Mouse (Mus musculus): ENCODE measurements around the gene Ubtf. TPM values are rescaled to one million over a fixed set of nuclear protein-coding genes. Genes with fewer than 3 reads are reported as not detected.

The Ubtf gene
- polyA plus RNA-seq (2014; fragmentation: Illumina TruSeq; extraction: RNeasy Lipid Tissue Mini Kit (QIAGEN cat#74804); ENCODE audit: low read depth, low replicate concordance): 31.2 TPM

GRCm38 (mm10) chr11:102319410-102319792 lies at the start of gene Ubtf:
Ubtf (minus strand) TSS chr11:102319742.

GRCm38 (mm10) chr11:102366103-102366502 lies 46.6 kb upstream of the Ubtf start, which contains the start of gene Slc4a1:
Slc4a1 (minus strand) TSS chr11:102366203.

GRCm38 (mm10) chr11:102296491-102297472 lies 22.8 kb downstream of the Ubtf start, which contains the start of gene Atxn7l3:
Atxn7l3 (minus strand) TSS chr11:102296631.

GRCm38 (mm10) chr11:102284501-102285094 lies 34.9 kb downstream of the Ubtf start, which contains the start of gene Tmub2:
Tmub2 (plus strand) TSS chr11:102284931.

GRCm38 (mm10) chr11:102268520-102269244 lies 50.9 kb downstream of the Ubtf start, which contains the start of gene Asb16:
Asb16 (plus strand) TSS chr11:102268743.

Other genes starting within 250 kb of the Ubtf start
- 0.49 TPM for gene Mpp2, start 231.2 kb downstream of the Ubtf start, polyA plus RNA-seq (2014; fragmentation: Illumina TruSeq; extraction: RNeasy Lipid Tissue Mini Kit (QIAGEN cat#74804); ENCODE audit: low read depth, low replicate concordance)
- not detected for gene Ppy, start 218.4 kb downstream of the Ubtf start, polyA plus RNA-seq (2014; fragmentation: Illumina TruSeq; extraction: RNeasy Lipid Tissue Mini Kit (QIAGEN cat#74804); ENCODE audit: low read depth, low replicate concordance)
- gene Pyy, start 211.9 kb downstream of the Ubtf start, polyA plus RNA-seq (2014; fragmentation: Illumina TruSeq; extraction: RNeasy Lipid Tissue Mini Kit (QIAGEN cat#74804); ENCODE audit: low read depth, low replicate concordance): not detected
- gene Nags, start 174.2 kb downstream of the Ubtf start, polyA plus RNA-seq (2014; fragmentation: Illumina TruSeq; extraction: RNeasy Lipid Tissue Mini Kit (QIAGEN cat#74804); ENCODE audit: low read depth, low replicate concordance): not detected
- 2.8 TPM for gene Tmem101, start 163.3 kb downstream of the Ubtf start, polyA plus RNA-seq (2014; fragmentation: Illumina TruSeq; extraction: RNeasy Lipid Tissue Mini Kit (QIAGEN cat#74804); ENCODE audit: low read depth, low replicate concordance)
- gene Lsm12, start 134.4 kb downstream of the Ubtf start, polyA plus RNA-seq (2014; fragmentation: Illumina TruSeq; extraction: RNeasy Lipid Tissue Mini Kit (QIAGEN cat#74804); ENCODE audit: low read depth, low replicate concordance): 31.2 TPM
- gene G6pc3, start 130.1 kb downstream of the Ubtf start, polyA plus RNA-seq (2014; fragmentation: Illumina TruSeq; extraction: RNeasy Lipid Tissue Mini Kit (QIAGEN cat#74804); ENCODE audit: low read depth, low replicate concordance): 0.93 TPM
- gene Hdac5, start 89.6 kb downstream of the Ubtf start, polyA plus RNA-seq (2014; fragmentation: Illumina TruSeq; extraction: RNeasy Lipid Tissue Mini Kit (QIAGEN cat#74804); ENCODE audit: low read depth, low replicate concordance): 0.44 TPM
- not detected for gene BC030867, start 70.9 kb downstream of the Ubtf start, polyA plus RNA-seq (2014; fragmentation: Illumina TruSeq; extraction: RNeasy Lipid Tissue Mini Kit (QIAGEN cat#74804); ENCODE audit: low read depth, low replicate concordance)
- not detected for gene Asb16, start 51.0 kb downstream of the Ubtf start, polyA plus RNA-seq (2014; fragmentation: Illumina TruSeq; extraction: RNeasy Lipid Tissue Mini Kit (QIAGEN cat#74804); ENCODE audit: low read depth, low replicate concordance)
- gene Tmub2, start 34.8 kb downstream of the Ubtf start, polyA plus RNA-seq (2014; fragmentation: Illumina TruSeq; extraction: RNeasy Lipid Tissue Mini Kit (QIAGEN cat#74804); ENCODE audit: low read depth, low replicate concordance): 7.2 TPM
- 4.4 TPM for gene Atxn7l3, start 23.1 kb downstream of the Ubtf start, polyA plus RNA-seq (2014; fragmentation: Illumina TruSeq; extraction: RNeasy Lipid Tissue Mini Kit (QIAGEN cat#74804); ENCODE audit: low read depth, low replicate concordance)
- gene Slc4a1, start 46.5 kb upstream of the Ubtf start, polyA plus RNA-seq (2014; fragmentation: Illumina TruSeq; extraction: RNeasy Lipid Tissue Mini Kit (QIAGEN cat#74804); ENCODE audit: low read depth, low replicate concordance): 8.4 TPM
- gene Rundc3a, start 73.7 kb upstream of the Ubtf start, polyA plus RNA-seq (2014; fragmentation: Illumina TruSeq; extraction: RNeasy Lipid Tissue Mini Kit (QIAGEN cat#74804); ENCODE audit: low read depth, low replicate concordance): not detected
- gene Slc25a39, start 88.2 kb upstream of the Ubtf start, polyA plus RNA-seq (2014; fragmentation: Illumina TruSeq; extraction: RNeasy Lipid Tissue Mini Kit (QIAGEN cat#74804); ENCODE audit: low read depth, low replicate concordance): 21.5 TPM
- gene Grn, start 110.6 kb upstream of the Ubtf start, polyA plus RNA-seq (2014; fragmentation: Illumina TruSeq; extraction: RNeasy Lipid Tissue Mini Kit (QIAGEN cat#74804); ENCODE audit: low read depth, low replicate concordance): 8.7 TPM
- not detected for gene Fam171a2, start 127.9 kb upstream of the Ubtf start, polyA plus RNA-seq (2014; fragmentation: Illumina TruSeq; extraction: RNeasy Lipid Tissue Mini Kit (QIAGEN cat#74804); ENCODE audit: low read depth, low replicate concordance)
- gene Itga2b, start 150.4 kb upstream of the Ubtf start, polyA plus RNA-seq (2014; fragmentation: Illumina TruSeq; extraction: RNeasy Lipid Tissue Mini Kit (QIAGEN cat#74804); ENCODE audit: low read depth, low replicate concordance): not detected
- 12.1 TPM for gene Gpatch8, start 236.7 kb upstream of the Ubtf start, polyA plus RNA-seq (2014; fragmentation: Illumina TruSeq; extraction: RNeasy Lipid Tissue Mini Kit (QIAGEN cat#74804); ENCODE audit: low read depth, low replicate concordance)

Data from kidney, adult 10 weeks (tissue).